Mouse (Mus musculus): ENCODE data around the gene Crybg1.

GRCm38 (mm10) chr10:44037918-44038544, 110.6 kb downstream of the Crybg1 start:
- TF ChIP-seq MAFK (IDR thresholded peaks at IDR 0.05; ENCODE audit: insufficient read depth, low read depth, low read length) (no peak), HCFC1 (IDR thresholded peaks at IDR 0.05; ENCODE audit: borderline replicate concordance, insufficient read depth, low read length) (no peak), ZNF384 (IDR thresholded peaks at IDR 0.05; ENCODE audit: low read depth, low read length) (no peak)
